Mouse (Mus musculus) heart, embryonic 13.5 days (tissue): ENCODE data around the gene Rab15. TPM values are rescaled to one million over a fixed set of nuclear protein-coding genes. Genes with fewer than 3 reads are reported as not detected.
"Not testable (repeated sequence)": the region's sequence is repeated elsewhere in the genome, so short reads cannot be mapped to it uniquely, and the experiment has no call there.

Source experiments
- ATAC-seq: fragments of 200-750 bp; cut with Nextera tagmentation; 2 replicates; pipeline ENCODE4 v1.8.0; 2017; ENCODE audit warnings: moderate TSS enrichment; ENCODE audit not compliant: insufficient number of reproducible peaks, low FRiP score, low TSS enrichment; ENCODE audit errors: extremely low read depth
- H3K27ac ChIP-seq: fragments of 300-500 bp; sonication (generic); replicated peaks from 2 replicates; pipeline ENCODE4 v1.5.1; 2015; ENCODE audit warnings: moderate library complexity, mild to moderate bottlenecking, inconsistent platforms
- H3K27me3 ChIP-seq: fragments of 300-500 bp; sonication (generic); replicated peaks from 2 replicates; pipeline ENCODE4 v1.6.1; 2015; ENCODE audit warnings: mild to moderate bottlenecking, inconsistent platforms
- H3K36me3 ChIP-seq: fragments of 300-500 bp; sonication (generic); 2 replicates; pipeline ENCODE4 v1.6.1; 2015; ENCODE audit warnings: mild to moderate bottlenecking, inconsistent platforms
- H3K4me1 ChIP-seq: fragments of 300-500 bp; sonication (generic); 2 replicates; pipeline ENCODE4 v1.6.1; 2015; ENCODE audit warnings: inconsistent platforms
- H3K4me2 ChIP-seq: fragments of 300-500 bp; sonication (generic); 2 replicates; pipeline ENCODE4 v1.6.1; 2015; ENCODE audit warnings: inconsistent platforms, mild to moderate bottlenecking, moderate library complexity
- H3K4me3 ChIP-seq: fragments of 300-500 bp; sonication (generic); 2 replicates; pipeline ENCODE4 v1.5.1; 2015; ENCODE audit warnings: moderate library complexity, mild to moderate bottlenecking, inconsistent platforms
- H3K9ac ChIP-seq: fragments of 300-500 bp; sonication (generic); 2 replicates; pipeline ENCODE4 v1.6.1; 2015; ENCODE audit warnings: inconsistent platforms, mild to moderate bottlenecking, moderate library complexity
- H3K9me3 ChIP-seq: fragments of 300-500 bp; sonication (generic); 2 replicates; pipeline ENCODE4 v1.6.1; 2016; ENCODE audit warnings: inconsistent platforms
- WGBS: fragments of 180-500 bp; shearing (Covaris S2); methylation state at CpG from one replicate; pipeline ENCODE4 v1.1.7; 2015; ENCODE audit warnings: mixed read lengths; 5-methylcytosine and 5-hydroxymethylcytosine counted together
- polyA plus RNA-seq: library from polyadenylated mRNA; unstranded; fragments of >200 nt; fragmentation: Nextera tagmentation; extraction: Ambion mirVana; gene quantifications from 2 replicates; pipeline ENCODE4 v1.2.1, GENCODE M21; 2015

Gene Rab15
- polyA plus RNA-seq = 3.8 and 4.1 TPM in 2 replicates

- Histone ChIP-seq H3K36me3 (no peaks in the 10 kb centered on the region), H3K9ac (peak within 1 kb of the TSS; percentile 90), H3K4me3 (peak within 1 kb of the TSS; percentile 76), H3K27ac (no peak within 1 kb of the TSS), H3K4me1 (peaks cover 16% of the 10 kb centered on the region), H3K4me2 (peak within 1 kb of the TSS; percentile 98), H3K27me3 (peaks cover 68% of the 10 kb centered on the region), H3K9me3 (no peaks in the 10 kb centered on the region)
- 3% methylated on average over 16 of the region's 17 CpGs for WGBS
- no peak for ATAC-seq
Observed at GRCm38 (mm10) chr12:76822651-76823041, at the start of gene Rab15. Rab15 (minus strand) TSS chr12:76822908.

DNA sequence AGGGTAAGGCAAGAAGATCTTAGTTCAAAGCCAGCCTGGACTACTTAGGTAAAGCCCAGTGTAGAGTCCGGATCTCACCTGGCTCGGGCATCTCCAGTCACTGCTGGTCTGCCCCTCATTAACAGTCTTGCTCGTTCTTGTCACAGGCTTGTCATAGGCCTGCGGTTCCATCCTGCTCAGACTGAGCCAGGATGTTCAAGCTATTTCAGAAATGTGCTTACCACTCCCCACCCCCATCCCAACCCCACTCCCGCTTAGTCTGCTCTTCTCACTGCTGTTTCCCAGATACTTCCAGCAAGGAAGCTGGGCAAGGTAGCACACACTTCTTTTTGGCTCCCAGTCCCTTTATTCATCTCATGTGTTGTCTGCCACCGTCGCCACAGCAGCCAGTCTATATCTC lies 46.9 kb upstream of the Rab15 start:
- H3K36me3 ChIP-seq = peaks cover 20% of the 10 kb centered on the region
- no peak overlapping the region for H3K4me2 ChIP-seq
- WGBS = 65% methylated on average over 7 of the region's 7 CpGs
- H3K4me3 ChIP-seq = no peak overlapping the region
- no peak overlapping the region for H3K27ac ChIP-seq
- peaks cover 45% of the 10 kb centered on the region for H3K4me1 ChIP-seq
- no peak for ATAC-seq
- H3K27me3 ChIP-seq = no peaks in the 10 kb centered on the region
- no peak overlapping the region for H3K9ac ChIP-seq
- H3K9me3 ChIP-seq = no peaks in the 10 kb centered on the region

DNA sequence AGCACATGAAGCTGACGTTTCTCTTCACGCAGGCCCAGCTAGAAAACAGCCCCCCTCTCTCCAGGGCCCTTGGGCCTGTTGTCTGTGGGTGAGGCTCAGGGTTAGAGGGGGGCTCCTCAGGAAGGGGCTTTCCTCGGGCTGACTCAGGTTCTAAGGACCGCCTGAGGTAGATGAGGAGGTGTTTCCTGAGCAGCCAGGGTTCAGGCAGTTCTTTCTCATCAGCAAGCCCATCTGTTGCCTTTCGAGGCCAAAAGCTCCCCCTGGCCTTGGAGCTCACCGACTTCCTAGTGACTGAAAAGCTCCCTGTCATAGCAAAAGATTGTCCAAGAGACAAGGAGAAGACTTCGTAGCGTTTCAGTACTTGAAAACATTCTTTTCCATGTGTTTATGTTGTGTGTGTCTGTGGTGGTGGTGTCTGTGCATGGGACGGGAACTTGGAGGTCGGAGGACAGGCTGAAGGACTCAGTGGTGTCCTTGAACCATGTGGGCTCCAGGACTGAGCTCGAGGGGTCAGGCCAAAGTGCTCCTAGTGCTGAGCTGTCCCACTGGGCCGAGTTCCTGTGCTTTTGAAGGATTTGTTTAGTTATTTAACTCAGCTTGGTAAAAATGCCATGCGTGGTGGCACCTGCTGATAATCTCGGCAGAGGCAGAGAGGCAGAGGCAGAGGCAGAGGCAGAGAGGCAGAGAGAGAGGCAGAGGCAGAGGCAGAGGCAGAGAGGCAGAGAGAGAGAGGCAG lies 45.9 kb upstream of the Rab15 start:
- WGBS = 73% methylated on average over 14 of the region's 14 CpGs
- Histone ChIP-seq H3K27me3 (no peaks in the 10 kb centered on the region), H3K4me3 (no peak overlapping the region), H3K4me1 (peaks cover 45% of the 10 kb centered on the region), H3K9ac (no peak overlapping the region), H3K36me3 (peaks cover 10% of the 10 kb centered on the region), H3K4me2 (no peak overlapping the region), H3K27ac (no peak overlapping the region), H3K9me3 (no peaks in the 10 kb centered on the region)
- no peak for ATAC-seq

DNA sequence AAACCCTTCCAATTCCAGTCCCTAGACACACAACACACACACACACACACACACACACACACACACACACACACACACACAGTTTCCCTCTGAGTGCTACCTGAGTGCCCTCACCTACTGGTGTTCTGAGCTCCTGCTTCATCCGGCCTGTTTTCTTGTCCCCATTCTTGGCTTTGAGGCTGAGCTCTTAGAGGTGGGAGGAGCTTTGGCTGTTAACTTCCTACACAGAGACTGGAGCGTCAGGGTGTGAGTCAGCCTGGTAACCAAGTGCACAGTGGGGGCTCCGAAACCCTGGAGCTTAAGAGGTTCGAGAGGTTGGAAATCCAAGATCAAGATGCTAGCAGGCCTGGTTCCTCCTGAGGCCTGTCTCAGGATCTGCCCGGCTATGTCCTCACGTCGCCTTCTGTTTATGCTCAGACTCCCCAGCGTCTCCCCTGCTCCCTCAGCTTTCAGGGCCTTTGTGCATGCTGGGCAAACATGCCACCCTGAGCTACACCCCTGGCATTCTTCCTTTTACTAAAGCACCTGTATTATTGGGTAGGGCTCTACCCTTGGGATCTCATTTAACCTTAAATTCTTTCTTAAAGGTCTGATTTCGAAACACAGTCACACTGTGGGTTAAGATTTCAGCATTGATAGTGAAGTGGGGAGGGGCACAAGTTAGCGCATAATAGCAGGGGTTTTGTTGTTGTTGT lies 45.0 kb upstream of the Rab15 start:
- no peak overlapping the region for H3K4me2 ChIP-seq
- 57% methylated on average over 10 of the region's 10 CpGs for WGBS
- H3K4me1 ChIP-seq = peaks cover 38% of the 10 kb centered on the region
- H3K9me3 ChIP-seq = no peaks in the 10 kb centered on the region
- no peak overlapping the region for H3K4me3 ChIP-seq
- no peak overlapping the region for H3K9ac ChIP-seq
- no peak for ATAC-seq
- H3K36me3 ChIP-seq = peaks cover 13% of the 10 kb centered on the region
- H3K27ac ChIP-seq = no peak overlapping the region
- no peaks in the 10 kb centered on the region for H3K27me3 ChIP-seq

GRCm38 (mm10) chr12:76865266-76865665 lies 42.6 kb upstream of the Rab15 start:
- H3K27ac ChIP-seq = no peak overlapping the region
- H3K27me3 ChIP-seq = no peaks in the 10 kb centered on the region
- no peaks in the 10 kb centered on the region for H3K9me3 ChIP-seq
- H3K36me3 ChIP-seq = peaks cover 12% of the 10 kb centered on the region
- H3K9ac ChIP-seq = no peak overlapping the region
- ATAC-seq = no peak
- H3K4me1 ChIP-seq = peaks cover 31% of the 10 kb centered on the region
- no peak overlapping the region for H3K4me3 ChIP-seq
- no peak overlapping the region for H3K4me2 ChIP-seq
- WGBS = 70% methylated on average over 13 of the region's 13 CpGs

DNA sequence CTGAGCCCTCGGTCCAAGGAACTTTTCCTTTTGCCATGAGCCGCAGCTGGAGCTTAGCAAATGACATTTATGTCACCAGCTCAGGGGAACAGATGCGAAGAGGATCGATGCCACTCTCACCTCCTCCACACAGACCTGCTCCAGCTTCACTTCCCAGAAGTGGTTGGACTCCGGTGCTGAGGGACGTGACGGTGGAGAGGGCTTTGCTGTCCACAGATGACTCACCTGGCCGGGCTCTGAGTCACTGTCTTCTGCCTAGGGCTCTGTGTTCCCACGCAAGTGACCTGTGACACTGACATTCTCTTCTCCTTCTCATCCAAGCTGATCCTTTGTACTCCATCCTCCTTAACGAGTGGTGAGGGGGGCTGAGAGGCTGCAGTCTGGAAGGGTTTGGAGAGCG lies 40.9 kb upstream of the Rab15 start:
- no peak overlapping the region for H3K9ac ChIP-seq
- 77% methylated on average over 11 of the region's 11 CpGs for WGBS
- H3K4me1 ChIP-seq = peaks cover 25% of the 10 kb centered on the region
- no peak overlapping the region for H3K4me2 ChIP-seq
- no peak for ATAC-seq
- H3K27me3 ChIP-seq = no peaks in the 10 kb centered on the region
- no peak overlapping the region for H3K27ac ChIP-seq
- no peaks in the 10 kb centered on the region for H3K9me3 ChIP-seq
- H3K4me3 ChIP-seq = no peak overlapping the region
- H3K36me3 ChIP-seq = peaks cover 12% of the 10 kb centered on the region

DNA sequence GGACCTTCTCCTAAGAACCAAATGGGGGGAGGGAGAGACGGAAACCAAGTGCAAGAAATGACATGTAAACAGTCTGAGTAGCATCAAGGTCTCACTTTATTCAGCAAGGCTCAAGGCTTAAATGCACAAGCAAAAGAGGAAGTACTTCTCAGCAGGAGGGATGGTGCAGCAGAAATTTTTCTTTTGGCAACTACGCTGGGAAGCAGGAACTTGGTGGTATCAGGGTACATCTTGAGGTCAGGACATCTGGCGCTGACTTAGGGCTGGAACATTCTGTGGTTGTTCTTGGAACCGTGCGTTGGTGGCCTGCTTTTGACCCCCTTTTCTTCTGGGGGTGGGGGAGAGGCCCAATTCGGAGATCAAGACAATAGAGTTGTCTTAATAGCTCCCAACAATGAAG lies 36.1 kb upstream of the Rab15 start:
- H3K4me3 ChIP-seq, H3K4me2 ChIP-seq, H3K27ac ChIP-seq, H3K9ac ChIP-seq, H3K4me1 ChIP-seq, ATAC-seq, H3K9me3 ChIP-seq, H3K27me3 ChIP-seq: not testable (repeated sequence)
- peaks cover 12% of the 10 kb centered on the region for H3K36me3 ChIP-seq
- 80% methylated on average over 6 of the region's 6 CpGs for WGBS

GRCm38 (mm10) chr12:76857087-76857486 lies 34.4 kb upstream of the Rab15 start:
- H3K4me2 ChIP-seq = no peak overlapping the region
- H3K27ac ChIP-seq = no peak overlapping the region
- no peak overlapping the region for H3K9ac ChIP-seq
- H3K4me3 ChIP-seq = no peak overlapping the region
- 86% methylated on average over 10 of the region's 10 CpGs for WGBS
- ATAC-seq = no peak
- no peaks in the 10 kb centered on the region for H3K9me3 ChIP-seq
- no peaks in the 10 kb centered on the region for H3K27me3 ChIP-seq
- H3K36me3 ChIP-seq = no peaks in the 10 kb centered on the region
- peaks cover 9% of the 10 kb centered on the region; the same call in 1 of the 2 replicates for H3K4me1 ChIP-seq

- H3K27ac ChIP-seq = no peak overlapping the region
- no peak overlapping the region for H3K4me3 ChIP-seq
Observed at GRCm38 (mm10) chr12:76853378-76854142, 30.9 kb upstream of the Rab15 start.

GRCm38 (mm10) chr12:76852419-76852818 lies 29.7 kb upstream of the Rab15 start:
- H3K9me3 ChIP-seq = no peaks in the 10 kb centered on the region
- H3K4me1 ChIP-seq = peaks cover 9% of the 10 kb centered on the region; the same call in 1 of the 2 replicates
- no peak overlapping the region for H3K4me3 ChIP-seq
- H3K36me3 ChIP-seq = no peaks in the 10 kb centered on the region
- no peaks in the 10 kb centered on the region for H3K27me3 ChIP-seq
- 87% methylated on average over 2 of the region's 2 CpGs for WGBS
- no peak overlapping the region for H3K27ac ChIP-seq
- H3K4me2 ChIP-seq = no peak overlapping the region
- no peak for ATAC-seq
- no peak overlapping the region for H3K9ac ChIP-seq

More at GRCm38 (mm10) chr12:76853378-76854142, 30.9 kb upstream of the Rab15 start:
- WGBS = 88% methylated on average over 1 of the region's 1 CpGs
- Histone ChIP-seq H3K27me3 (no peaks in the 10 kb centered on the region), H3K9me3 (no peaks in the 10 kb centered on the region), H3K36me3 (no peaks in the 10 kb centered on the region), H3K4me2 (no peak overlapping the region), H3K4me1 (peaks cover 9% of the 10 kb centered on the region; the same call in 1 of the 2 replicates), H3K9ac (no peak overlapping the region)
- ATAC-seq = no peak

DNA sequence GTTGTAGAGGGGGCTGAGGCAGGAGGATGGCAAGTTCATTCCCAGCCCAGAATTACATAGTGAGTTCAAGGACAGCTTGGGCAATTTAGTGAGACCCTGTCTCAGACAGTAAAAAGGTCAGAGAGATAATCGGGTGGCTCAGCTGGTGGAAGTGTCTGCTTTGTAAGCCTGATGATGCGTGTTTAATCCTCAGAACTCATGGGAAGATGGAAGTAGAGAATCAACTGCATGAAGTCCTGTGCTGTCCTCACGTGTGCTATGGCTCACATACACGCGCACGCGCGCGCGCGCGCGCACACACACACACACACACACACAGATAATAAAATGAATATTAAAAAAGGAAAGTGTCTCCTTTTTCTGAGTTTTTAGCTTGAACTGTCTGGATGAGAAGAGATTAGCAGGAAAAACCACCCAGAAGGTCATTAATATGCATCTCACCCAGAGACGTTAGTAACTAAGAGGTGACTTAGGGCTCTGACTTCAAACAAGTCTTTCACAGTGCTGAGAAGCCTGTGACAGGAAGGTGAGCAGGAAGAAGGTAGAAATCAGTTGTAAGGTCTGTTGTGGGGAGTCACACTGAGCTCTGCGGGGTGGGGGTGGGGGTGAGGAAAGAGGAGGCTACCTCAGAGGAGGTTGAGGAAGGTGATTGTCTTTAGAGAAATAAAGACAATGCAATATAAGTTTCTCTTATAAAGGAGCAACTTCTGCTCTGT lies 21.8 kb upstream of the Rab15 start:
- no peak overlapping the region for H3K4me3 ChIP-seq
- peaks cover 7% of the 10 kb centered on the region for H3K36me3 ChIP-seq
- no peak overlapping the region for H3K27ac ChIP-seq
- no peak overlapping the region for H3K4me2 ChIP-seq
- H3K9me3 ChIP-seq = no peaks in the 10 kb centered on the region
- no peaks in the 10 kb centered on the region for H3K27me3 ChIP-seq
- no peak overlapping the region for H3K9ac ChIP-seq
- WGBS = 82% methylated on average over 15 of the region's 15 CpGs
- no peaks in the 10 kb centered on the region for H3K4me1 ChIP-seq
- no peak for ATAC-seq
